Mouse (Mus musculus): ENCODE measurements around the gene Asxl1.

DNA sequence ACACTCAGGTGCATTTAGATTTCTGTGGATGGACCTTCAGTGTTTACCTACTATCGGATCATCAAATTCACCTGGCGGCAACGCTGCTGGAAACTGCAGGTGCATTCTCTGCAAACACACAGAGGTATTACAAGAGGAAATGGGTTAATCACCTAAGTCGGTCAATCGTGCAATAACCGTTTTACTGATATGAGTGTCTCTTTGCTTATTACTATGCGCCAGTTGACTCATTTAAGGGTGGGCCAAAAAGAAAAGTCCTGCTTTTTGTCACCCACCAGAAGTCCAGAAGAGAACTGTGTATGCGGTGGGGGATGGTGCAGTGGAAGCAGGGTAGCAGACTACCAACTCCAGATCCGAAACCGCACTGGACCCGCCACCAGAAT, 567 bp upstream of the Asxl1 start:
- no peak for TF ChIP-seq ZNF384 (IDR thresholded peaks at IDR 0.05; ENCODE audit: low read depth, low read length)
- TF ChIP-seq EP300 (IDR thresholded peaks at IDR 0.05; ENCODE audit: low read depth in 1 of 2, low read length in 2 of 2): peak in 1 of 2 experiments; percentile 51; a peak in 2 of 4 replicates
- TF ChIP-seq CTCF (IDR thresholded peaks at IDR 0.05 in 2 of 3, conservative IDR thresholded peaks at IDR 0.05 in 1 of 3; ENCODE audit: control insufficient read depth in 1 of 3, insufficient read depth in 1 of 3, low read depth in 2 of 3, low read length in 3 of 3, poor library complexity in 1 of 3, severe bottlenecking in 1 of 3): no peak
- no peak for TF ChIP-seq KAT2A (conservative IDR thresholded peaks at IDR 0.05; ENCODE audit: low read depth, low read length)
- TF ChIP-seq POLR2A (IDR thresholded peaks at IDR 0.05; ENCODE audit: control insufficient read depth in 1 of 2, insufficient read depth in 1 of 2, low read depth in 1 of 2, low read length in 2 of 2, poor library complexity in 1 of 2): no peak; a peak in 1 of 4 replicates
- no peak for TF ChIP-seq MAX (IDR thresholded peaks at IDR 0.05; ENCODE audit: low read length)
- no peak for TF ChIP-seq NRF1 (IDR thresholded peaks at IDR 0.05; ENCODE audit: insufficient read depth, low read depth, low read length, poor library complexity, severe bottlenecking)
- no peak for TF ChIP-seq TAL1 (IDR thresholded peaks at IDR 0.05; ENCODE audit: low read length)

Measured in MEL (cell line).